Mouse (Mus musculus): ENCODE measurements around the gene Srd5a1. TPM values are rescaled to one million over a fixed set of nuclear protein-coding genes. Genes with fewer than 3 reads are reported as not detected.
"Not testable (repeated sequence)": the region's sequence is repeated elsewhere in the genome, so short reads cannot be mapped to it uniquely, and the experiment has no call there.

Srd5a1 gene
- total RNA-seq, 1 experiment from 2014 or later: 2.1 TPM

- ATAC-seq (replicated peaks; ENCODE audit: insufficient number of reproducible peaks, low FRiP score, low TSS enrichment, poor library complexity, severe bottlenecking): no peak
These were observed 24.9 kb downstream of the Srd5a1 start for GRCm38 (mm10) chr13:69586337-69586736.

DNA sequence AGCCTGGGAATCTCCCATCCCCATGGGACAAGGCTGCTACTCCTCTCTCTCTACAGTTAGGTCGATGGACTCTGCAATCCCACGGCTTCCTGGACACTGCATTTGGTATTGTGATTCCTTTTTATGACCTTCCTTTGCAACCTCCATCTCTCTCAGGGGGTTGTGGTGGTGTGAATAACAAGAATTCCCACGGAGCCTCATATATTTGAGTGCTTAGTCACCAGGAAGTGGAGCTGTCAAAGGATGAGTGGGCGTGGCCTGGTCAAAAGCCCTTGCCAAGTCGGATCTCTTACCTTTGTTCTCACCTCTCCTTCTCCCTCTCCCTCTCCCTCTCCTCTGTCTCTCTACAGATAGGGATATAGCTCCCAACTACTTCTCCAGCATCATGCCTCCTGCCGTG lies 25.4 kb downstream of the Srd5a1 start:
- ATAC-seq (replicated peaks; ENCODE audit: insufficient number of reproducible peaks, low FRiP score, low TSS enrichment, poor library complexity, severe bottlenecking): no peak

GRCm38 (mm10) chr13:69583591-69583990 lies 27.7 kb downstream of the Srd5a1 start:
- no peak for ATAC-seq (replicated peaks; ENCODE audit: insufficient number of reproducible peaks, low FRiP score, low TSS enrichment, poor library complexity, severe bottlenecking)

DNA sequence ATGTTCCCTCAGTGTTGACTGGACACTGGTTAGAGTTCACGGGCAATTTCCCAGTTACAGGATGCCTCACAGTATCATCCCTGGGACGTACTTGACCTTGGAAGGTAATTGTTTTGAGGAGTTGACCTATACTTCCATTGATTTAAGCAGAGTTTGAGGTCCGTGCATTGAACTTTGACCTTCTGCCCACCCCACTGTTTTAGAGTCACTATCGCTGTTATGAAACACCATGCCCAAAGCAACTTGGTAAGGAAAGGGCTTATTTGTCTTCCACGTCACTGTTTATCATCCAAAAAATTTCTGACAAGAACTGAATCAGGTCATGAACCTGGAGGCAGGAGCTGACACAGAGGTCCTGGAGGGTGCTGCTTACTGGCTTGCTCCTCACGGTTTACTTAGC lies 28.8 kb downstream of the Srd5a1 start:
- no peak for ATAC-seq (replicated peaks; ENCODE audit: insufficient number of reproducible peaks, low FRiP score, low TSS enrichment, poor library complexity, severe bottlenecking)

DNA sequence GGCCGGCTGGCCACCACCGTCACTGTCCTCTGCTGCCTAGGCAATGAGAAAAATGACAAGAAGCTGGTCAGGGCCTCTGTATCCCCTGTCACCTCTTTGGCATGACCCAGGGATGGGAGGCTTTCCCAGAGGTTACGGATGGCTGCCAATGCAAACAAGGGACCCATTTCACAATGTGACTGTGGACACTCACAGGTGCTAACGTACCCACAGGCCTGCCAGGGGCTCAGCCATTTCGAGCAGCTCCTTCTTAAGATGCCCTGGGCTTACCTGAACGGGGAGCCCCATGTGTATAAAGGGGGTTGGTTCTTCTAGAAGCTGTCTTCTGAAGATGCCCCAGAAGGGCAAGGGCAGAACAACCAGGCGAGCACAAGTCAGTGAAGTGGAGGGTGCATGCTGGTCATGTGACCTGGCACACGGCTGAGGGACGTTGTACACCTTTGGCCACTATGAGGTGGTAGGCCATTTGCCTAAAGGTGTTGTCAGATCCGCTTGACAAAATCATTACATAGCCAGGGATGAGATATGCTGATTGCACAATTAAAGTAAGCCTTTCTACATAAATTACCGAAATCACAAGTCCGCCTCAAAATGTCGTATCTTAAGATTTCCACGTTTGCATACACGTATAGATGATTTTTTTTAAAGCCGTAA lies 33.9 kb downstream of the Srd5a1 start:
- no peak for ATAC-seq (replicated peaks; ENCODE audit: insufficient number of reproducible peaks, low FRiP score, low TSS enrichment, poor library complexity, severe bottlenecking)

DNA sequence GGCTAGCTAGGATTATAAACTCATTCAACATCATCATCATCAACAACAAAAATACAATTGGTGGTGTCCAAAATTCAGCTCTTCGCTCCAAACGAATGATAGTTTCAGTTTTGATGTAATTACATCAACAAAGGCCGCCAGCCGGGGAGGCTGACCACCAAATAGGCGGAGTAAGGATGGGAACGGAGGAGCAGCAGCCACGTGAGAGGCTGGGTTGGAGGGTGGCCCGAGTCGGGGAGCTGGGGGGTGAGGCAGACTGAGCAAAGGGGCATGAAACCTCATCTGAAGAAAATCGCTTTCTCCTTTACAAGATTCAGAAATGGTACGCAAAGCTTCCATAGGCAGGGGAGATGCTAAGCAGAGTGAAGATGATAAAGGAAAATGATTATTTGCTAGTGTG lies 34.6 kb downstream of the Srd5a1 start:
- no peak for ATAC-seq (replicated peaks; ENCODE audit: insufficient number of reproducible peaks, low FRiP score, low TSS enrichment, poor library complexity, severe bottlenecking)

DNA sequence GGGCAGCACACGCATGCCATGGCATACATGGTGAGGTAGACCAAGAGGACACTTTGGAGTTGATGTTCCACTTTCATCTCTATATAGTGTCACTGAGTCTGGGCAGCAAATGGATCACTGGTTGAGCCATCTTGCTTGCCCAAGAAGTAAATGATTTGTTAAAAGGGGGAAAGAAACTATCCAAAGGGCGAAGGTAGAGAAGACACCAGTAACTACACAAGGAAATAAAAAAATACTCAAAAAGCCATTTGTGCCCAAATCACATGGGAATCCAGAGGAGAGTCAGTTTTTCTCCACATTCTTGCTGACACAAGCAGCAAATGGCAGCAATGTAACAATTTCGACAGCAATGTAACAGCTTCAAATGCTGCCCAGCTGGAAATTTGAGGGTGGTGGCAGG lies 38.6 kb downstream of the Srd5a1 start:
- ATAC-seq (replicated peaks; ENCODE audit: insufficient number of reproducible peaks, low FRiP score, low TSS enrichment, poor library complexity, severe bottlenecking): no peak

- ATAC-seq (replicated peaks; ENCODE audit: insufficient number of reproducible peaks, low FRiP score, low TSS enrichment, poor library complexity, severe bottlenecking): no peak
These were observed 42.0 kb downstream of the Srd5a1 start for GRCm38 (mm10) chr13:69569201-69569600.

GRCm38 (mm10) chr13:69565401-69565800 lies 45.8 kb downstream of the Srd5a1 start:
- ATAC-seq (replicated peaks; ENCODE audit: insufficient number of reproducible peaks, low FRiP score, low TSS enrichment, poor library complexity, severe bottlenecking): not testable (repeated sequence)

DNA sequence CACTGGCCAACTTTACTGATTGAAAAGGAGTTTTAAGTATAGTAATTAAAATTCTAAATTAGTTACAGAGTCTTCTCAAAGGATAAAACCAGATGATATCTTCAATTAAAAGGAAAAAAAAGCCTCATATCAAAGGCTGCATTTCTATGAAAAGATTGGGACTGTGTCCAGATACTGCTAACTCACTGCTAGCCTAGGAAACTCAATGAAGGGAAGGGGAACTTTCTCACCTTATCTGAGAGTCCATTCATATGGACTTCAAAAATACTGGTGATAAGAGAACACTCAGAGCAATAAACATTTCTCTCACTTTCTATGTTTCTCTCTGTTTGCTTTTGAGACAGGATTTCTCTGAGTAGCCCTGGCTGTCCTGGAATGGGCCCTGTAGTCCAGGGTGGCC lies 46.7 kb downstream of the Srd5a1 start:
- no peak for ATAC-seq (replicated peaks; ENCODE audit: insufficient number of reproducible peaks, low FRiP score, low TSS enrichment, poor library complexity, severe bottlenecking)

GRCm38 (mm10) chr13:69563905-69564304 lies 47.3 kb downstream of the Srd5a1 start:
- no peak for ATAC-seq (replicated peaks; ENCODE audit: insufficient number of reproducible peaks, low FRiP score, low TSS enrichment, poor library complexity, severe bottlenecking)

GRCm38 (mm10) chr13:69562654-69563574 lies 48.3 kb downstream of the Srd5a1 start:
- no peak for ATAC-seq (replicated peaks; ENCODE audit: insufficient number of reproducible peaks, low FRiP score, low TSS enrichment, poor library complexity, severe bottlenecking)

GRCm38 (mm10) chr13:69562004-69562403 lies 49.2 kb downstream of the Srd5a1 start:
- ATAC-seq (replicated peaks; ENCODE audit: insufficient number of reproducible peaks, low FRiP score, low TSS enrichment, poor library complexity, severe bottlenecking): no peak

GRCm38 (mm10) chr13:69559291-69559961 lies 51.8 kb downstream of the Srd5a1 start:
- no peak for ATAC-seq (replicated peaks; ENCODE audit: insufficient number of reproducible peaks, low FRiP score, low TSS enrichment, poor library complexity, severe bottlenecking)

DNA sequence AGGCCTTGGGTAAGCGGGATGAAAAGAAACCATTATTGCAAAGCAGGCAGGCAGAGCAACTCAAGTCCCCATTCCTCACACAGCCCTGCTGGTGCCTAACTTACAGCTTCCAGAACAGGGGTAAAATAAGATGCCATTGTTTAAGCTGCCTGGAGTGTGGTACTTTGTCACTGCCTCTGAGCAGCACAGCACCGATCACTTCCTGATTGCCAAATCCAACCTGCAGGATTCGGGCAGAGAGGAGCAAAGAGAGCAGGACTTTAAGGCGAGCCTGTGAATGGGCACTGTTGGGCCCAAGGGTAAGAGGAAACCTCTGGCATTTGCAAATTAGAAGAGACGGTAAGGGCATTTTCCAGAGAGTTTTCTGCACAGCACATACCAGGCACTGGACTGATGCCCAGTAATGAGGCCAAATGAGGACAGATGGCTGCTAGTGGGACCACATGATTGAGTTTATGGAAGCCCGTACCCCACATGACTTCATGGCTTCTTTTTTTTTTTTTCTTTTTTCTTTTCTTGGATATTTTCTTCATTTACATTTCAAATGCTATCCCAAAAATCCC lies 53.1 kb downstream of the Srd5a1 start:
- no peak for ATAC-seq (replicated peaks; ENCODE audit: insufficient number of reproducible peaks, low FRiP score, low TSS enrichment, poor library complexity, severe bottlenecking)

GRCm38 (mm10) chr13:69556728-69557127 lies 54.5 kb downstream of the Srd5a1 start:
- no peak for ATAC-seq (replicated peaks; ENCODE audit: insufficient number of reproducible peaks, low FRiP score, low TSS enrichment, poor library complexity, severe bottlenecking)

DNA sequence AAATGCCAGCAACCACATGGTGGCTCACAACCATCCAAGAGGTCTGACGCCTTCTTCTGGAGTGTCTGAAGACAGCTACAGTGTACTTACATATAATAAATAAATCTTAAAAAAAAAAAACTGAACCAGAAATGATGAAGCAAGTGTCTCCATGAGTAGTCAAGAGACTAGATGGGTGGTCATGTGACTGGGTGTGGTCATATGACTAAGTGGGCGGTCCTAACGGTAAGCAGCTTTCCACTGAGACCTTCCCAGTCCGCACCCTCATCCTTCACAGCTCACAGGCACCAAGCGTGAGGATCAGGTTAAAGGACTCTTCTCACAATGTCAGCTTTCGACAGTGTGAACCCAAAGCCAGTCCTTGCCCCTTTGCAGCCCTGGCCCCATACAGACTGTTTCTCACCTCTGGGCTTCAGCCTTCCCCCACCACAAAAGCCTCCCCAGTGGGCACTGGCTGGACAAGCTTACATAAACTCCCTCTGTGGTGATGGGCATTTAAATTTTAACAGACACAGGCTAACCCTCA lies 55.2 kb downstream of the Srd5a1 start:
- ATAC-seq (replicated peaks; ENCODE audit: insufficient number of reproducible peaks, low FRiP score, low TSS enrichment, poor library complexity, severe bottlenecking): no peak

DNA sequence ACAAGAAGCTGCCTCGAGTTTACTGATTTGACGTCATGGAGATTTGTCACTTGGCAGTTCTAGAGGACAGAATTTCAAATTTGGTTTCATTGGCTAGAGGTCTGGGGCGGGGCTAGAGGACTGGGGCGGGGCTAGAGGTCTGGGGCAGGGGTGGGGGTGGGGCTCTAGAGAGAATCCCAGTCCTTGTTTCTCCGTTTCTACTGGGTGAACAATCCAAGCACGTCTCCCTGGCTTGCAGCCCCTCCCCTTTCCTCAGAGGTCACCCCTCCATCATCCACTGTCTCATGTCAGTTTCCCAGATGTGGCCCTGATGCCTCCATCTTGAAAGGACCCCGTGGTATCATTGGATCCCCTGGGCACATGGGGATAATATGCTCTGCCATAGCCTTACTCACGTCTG lies 56.2 kb downstream of the Srd5a1 start:
- no peak for ATAC-seq (replicated peaks; ENCODE audit: insufficient number of reproducible peaks, low FRiP score, low TSS enrichment, poor library complexity, severe bottlenecking)

GRCm38 (mm10) chr13:69554255-69554654 lies 57.0 kb downstream of the Srd5a1 start:
- ATAC-seq (replicated peaks; ENCODE audit: insufficient number of reproducible peaks, low FRiP score, low TSS enrichment, poor library complexity, severe bottlenecking): no peak
